Mouse (Mus musculus) frontal cortex, postnatal 25 days (tissue): ENCODE results near the gene BC035044.
"Not testable (repeated sequence)": the region's sequence is repeated elsewhere in the genome, so short reads cannot be mapped to it uniquely, and the experiment has no call there.

Source experiments
- DNase-seq, 2 experiments: peaks; one replicate each; pipeline ENCODE4 v3.0.0; 2022; ENCODE audit warnings: low spot score in 2 of 2

Gene BC035044

GRCm38 (mm10) chr6:128850671-128851070, 40.3 kb downstream of the BC035044 start:
- no peak for DNase-seq

- no peak for DNase-seq
Measured at GRCm38 (mm10) chr6:128849902-128850301, 41.0 kb downstream of the BC035044 start.

- no peak for DNase-seq
Measured at GRCm38 (mm10) chr6:128847401-128847800, 43.5 kb downstream of the BC035044 start.

- DNase-seq, result no peak
Measured at GRCm38 (mm10) chr6:128845998-128846542, 44.9 kb downstream of the BC035044 start.

- DNase-seq, result peak; percentile 74 to 79
Measured at GRCm38 (mm10) chr6:128845319-128845979, 45.5 kb downstream of the BC035044 start.

GRCm38 (mm10) chr6:128844586-128845080, 46.3 kb downstream of the BC035044 start:
- DNase-seq, result no peak

GRCm38 (mm10) chr6:128844131-128844530, 46.8 kb downstream of the BC035044 start:
- DNase-seq, result no peak

- no peak for DNase-seq
Measured at GRCm38 (mm10) chr6:128843479-128843992, 47.4 kb downstream of the BC035044 start.

GRCm38 (mm10) chr6:128842945-128843478, 47.9 kb downstream of the BC035044 start:
- peak; percentile 90 to 97 for DNase-seq

GRCm38 (mm10) chr6:128842356-128842944, 48.5 kb downstream of the BC035044 start:
- DNase-seq, result peak in 1 of 2 experiments; percentile 49

- DNase-seq, result no peak
Measured at GRCm38 (mm10) chr6:128841327-128842089, 49.4 kb downstream of the BC035044 start.

GRCm38 (mm10) chr6:128840669-128841068, 50.3 kb downstream of the BC035044 start:
- DNase-seq, result not testable (repeated sequence)

GRCm38 (mm10) chr6:128839921-128840320, 51.0 kb downstream of the BC035044 start:
- DNase-seq, result no peak

- DNase-seq, result peak in 1 of 2 experiments; percentile 71
Measured at GRCm38 (mm10) chr6:128839266-128839771, 51.6 kb downstream of the BC035044 start.

GRCm38 (mm10) chr6:128838342-128839265, 52.3 kb downstream of the BC035044 start:
- peak; percentile 90 to 93 for DNase-seq

- DNase-seq, result no peak
Measured at GRCm38 (mm10) chr6:128837454-128838341, 53.2 kb downstream of the BC035044 start.

GRCm38 (mm10) chr6:128836955-128837334, 54.0 kb downstream of the BC035044 start:
- no peak for DNase-seq

GRCm38 (mm10) chr6:128836191-128836954, 54.6 kb downstream of the BC035044 start:
- no peak for DNase-seq

- DNase-seq, result no peak
Measured at GRCm38 (mm10) chr6:128835571-128835970, 55.4 kb downstream of the BC035044 start.
